ENCODE assay signal across 8 mouse cellular contexts in the genomic region with DNA sequence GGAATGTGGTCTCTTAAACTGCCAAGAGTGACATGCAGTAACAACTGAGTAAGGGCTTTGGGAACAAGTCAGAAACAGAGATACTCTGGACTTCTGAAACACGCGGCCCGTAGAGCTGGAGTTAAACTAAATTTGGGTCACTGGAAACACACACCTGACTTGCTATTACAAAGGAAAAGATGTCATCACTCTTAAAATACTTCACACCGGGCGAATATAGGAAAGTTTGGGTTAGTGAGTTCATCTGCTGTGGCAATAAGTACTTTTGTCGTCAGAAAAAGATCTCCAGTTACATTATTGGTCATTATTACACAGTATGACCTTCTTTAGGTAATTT. TPM values are rescaled to one million over a fixed set of nuclear protein-coding genes. Genes with fewer than 3 reads are reported as not detected.
DNase-seq lines count a peak whose midpoint lies in the region; ATAC-seq and TF ChIP-seq lines count a peak whose summit lies in the region.

No protein-coding gene starts in this region.

- no peaks in the 10 kb centered on the region for H3K27me3 ChIP-seq in thymus, adult 2 months (ENCODE audit: control insufficient read depth, insufficient read depth, low read length)
- H3K27me3 ChIP-seq in liver, embryonic 16.5 days (ENCODE audit: control insufficient read depth, insufficient read depth, low read depth, low read length), result peaks cover 27% of the 10 kb centered on the region

- H3K4me3 ChIP-seq in thymus, adult 2 months (ENCODE audit: control insufficient read depth, insufficient read depth, low read length), result peak overlapping the region; percentile 82
- peak overlapping the region; percentile 65 for H3K4me3 ChIP-seq in liver, embryonic 16.5 days (ENCODE audit: low read depth, low read length)

- peak; percentile 50 for DNase-seq in embryo, embryonic 10 days (ENCODE audit: low spot score)
- no peak for DNase-seq in embryo, embryonic 11 days
- no peak for DNase-seq in thymus, adult 2 months
- no peak for DNase-seq in thymus, postnatal 36 days
- no peak for DNase-seq in layer of hippocampus, postnatal 25 days (ENCODE audit: extremely low spot score in 1 of 2, low spot score in 1 of 2)
- DNase-seq in adrenal gland, postnatal 4 days (ENCODE audit: low spot score in 2 of 2), result no peak
- no peak for DNase-seq in right cerebral cortex, adult 18-20 months

- no peaks in the 10 kb centered on the region for H3K9me3 ChIP-seq in liver, embryonic 16.5 days (replicated peaks; ENCODE audit: control insufficient read depth, low read length)

- H3K9ac ChIP-seq in liver, embryonic 16.5 days (ENCODE audit: low read depth, low read length), result no peak overlapping the region; the same call in 1 of the 2 replicates

- TF ChIP-seq CTCF in thymus, adult 2 months (IDR thresholded peaks at IDR 0.05; ENCODE audit: borderline replicate concordance, control insufficient read depth, extremely low read depth, insufficient read depth, low read length, poor library complexity), result no peak

- peaks cover 6% of the 10 kb centered on the region for H3K4me1 ChIP-seq in thymus, adult 2 months (replicated peaks; ENCODE audit: control insufficient read depth, insufficient read depth, low read length)
- no peaks in the 10 kb centered on the region; the same call in 1 of the 2 replicates for H3K4me1 ChIP-seq in liver, embryonic 16.5 days (ENCODE audit: control insufficient read depth, low read depth, low read length)

- H3K27ac ChIP-seq in thymus, adult 2 months (ENCODE audit: control insufficient read depth, insufficient read depth, low read length), result peak overlapping the region; percentile 94
- no peak overlapping the region for H3K27ac ChIP-seq in liver, embryonic 16.5 days (ENCODE audit: low read length)

- H3K36me3 ChIP-seq in thymus, adult 2 months (ENCODE audit: control insufficient read depth, insufficient read depth, low read length), result peaks cover 66% of the 10 kb centered on the region
- no peaks in the 10 kb centered on the region for H3K36me3 ChIP-seq in liver, embryonic 16.5 days (ENCODE audit: control insufficient read depth, insufficient read depth)

- WGBS in thymus, adult 2 months, result 1% methylated on average over 6 of the region's 6 CpGs
- 1% methylated on average over 6 of the region's 6 CpGs for WGBS in liver, embryonic 16.5 days (ENCODE audit: insufficient replicate concordance)

- no peak for TF ChIP-seq POLR2A in thymus, adult 2 months (IDR thresholded peaks at IDR 0.05; ENCODE audit: control insufficient read depth, extremely low read depth, insufficient read depth, low read length, poor library complexity)

- ATAC-seq in liver, embryonic 16.5 days (ENCODE audit: low read depth), result no peak

- H3K4me2 ChIP-seq in liver, embryonic 16.5 days (ENCODE audit: low read depth, low read length), result peak overlapping the region; percentile 80

RNA-seq across cellular contexts. Expression of gene Satb1, which starts 19.3 kb away (rescaled TPM):
- polyA plus RNA-seq in thymus, adult 2 months (2012; rRNA removed), result 873 and 1,043 TPM in 2 replicates
- polyA plus RNA-seq in liver, embryonic 16.5 days (2015; fragmentation: Nextera tagmentation; extraction: Ambion mirVana), result 0.81 and 0.92 TPM in 2 replicates
- total RNA-seq in layer of hippocampus, postnatal 25 days (2021), result 10 to 100 TPM; 69.4 to 78.0 TPM
- total RNA-seq in adrenal gland, postnatal 4 days (2021), result 10 to 100 TPM; 29.3 to 36.0 TPM
